Mouse (Mus musculus) myocyte (in vitro differentiated cells): Measurements from ENCODE around the gene Ttll5. TPM values are rescaled to one million over a fixed set of nuclear protein-coding genes. Genes with fewer than 3 reads are reported as not detected.

Experiments
- H3K27me3 ChIP-seq: one replicate; pipeline ENCODE4 v1.6.1; 2011; ENCODE audit not compliant: control insufficient read depth, insufficient read depth, insufficient read length
- H3K36me3 ChIP-seq: one replicate; pipeline ENCODE4 v1.6.1; 2011; ENCODE audit not compliant: control insufficient read depth, insufficient read depth
- H3K4me2 ChIP-seq: one replicate; pipeline ENCODE4 v1.6.1; 2011; ENCODE audit warnings: low read depth, control low read depth
- H3K4me3 ChIP-seq: one replicate; pipeline ENCODE4 v1.5.1; 2011; ENCODE audit warnings: mild to moderate bottlenecking, control low read depth, moderate library complexity
- H3K79me2 ChIP-seq: one replicate; pipeline ENCODE4 v1.6.1; 2011; ENCODE audit not compliant: control insufficient read depth, insufficient read depth
- H3ac ChIP-seq: one replicate; pipeline ENCODE4 v1.6.1; 2011; ENCODE audit not compliant: control insufficient read depth, insufficient read length
- CEBPB ChIP-seq: IDR thresholded peaks from 2 replicates; pipeline ENCODE4 v1.6.1; 2011; ENCODE audit warnings: mild to moderate bottlenecking, moderate library complexity; ENCODE audit not compliant: poor library complexity, insufficient read depth, severe bottlenecking
- E2F4 ChIP-seq: IDR thresholded peaks from one replicate; pipeline ENCODE4 v1.6.1; 2011; ENCODE audit warnings: mild to moderate bottlenecking, control low read depth, moderate library complexity; ENCODE audit not compliant: insufficient read depth
- MAX ChIP-seq: IDR thresholded peaks from one replicate; pipeline ENCODE4 v1.6.1; 2011; ENCODE audit warnings: low read depth, mild to moderate bottlenecking, control low read depth
- MYOD1 ChIP-seq, 3 experiments: IDR thresholded peaks; one replicate each; pipeline ENCODE4 v1.6.1; 2011; ENCODE audit warnings: control low read depth in 2 of 3, low read depth in 2 of 3, mild to moderate bottlenecking in 2 of 3, moderate library complexity in 1 of 3; ENCODE audit not compliant: insufficient read length in 2 of 3, control insufficient read depth in 1 of 3
- MYOG ChIP-seq, 3 experiments: IDR thresholded peaks; one replicate each; pipeline ENCODE4 v1.6.1; 2011; ENCODE audit warnings: control low read depth in 2 of 3, low read depth in 2 of 3, mild to moderate bottlenecking in 2 of 3; ENCODE audit not compliant: insufficient read length in 2 of 3, control insufficient read depth in 1 of 3, insufficient read depth in 1 of 3
- POLR2A ChIP-seq: IDR thresholded peaks from one replicate; pipeline ENCODE4 v1.6.1; 2011; ENCODE audit warnings: low read depth, mild to moderate bottlenecking, control low read depth, moderate library complexity; ENCODE audit not compliant: insufficient read length
- POLR2AphosphoS2 ChIP-seq: IDR thresholded peaks from one replicate; pipeline ENCODE4 v1.6.1; 2011; ENCODE audit warnings: low read depth, control low read depth; ENCODE audit not compliant: insufficient read length
- REST ChIP-seq: IDR thresholded peaks from one replicate; pipeline ENCODE4 v1.6.1; 2011; ENCODE audit warnings: mild to moderate bottlenecking, control low read depth, moderate library complexity; ENCODE audit not compliant: insufficient read depth, insufficient read length
- SRF ChIP-seq: IDR thresholded peaks from one replicate; pipeline ENCODE4 v1.6.1; 2011; ENCODE audit warnings: low read depth; ENCODE audit not compliant: control insufficient read depth, insufficient read length
- TCF12 ChIP-seq: IDR thresholded peaks from one replicate; pipeline ENCODE4 v1.6.1; 2011; ENCODE audit warnings: mild to moderate bottlenecking, control low read depth; ENCODE audit not compliant: poor library complexity, insufficient read depth, severe bottlenecking
- TCF3 ChIP-seq: IDR thresholded peaks from one replicate; pipeline ENCODE4 v1.6.1; 2011; ENCODE audit warnings: low read depth, control low read depth; ENCODE audit not compliant: insufficient read length
- USF1 ChIP-seq: IDR thresholded peaks from one replicate; pipeline ENCODE4 v1.6.1; 2011; ENCODE audit warnings: low read depth, mild to moderate bottlenecking, control low read depth, moderate library complexity
- polyA plus RNA-seq: library from polyadenylated mRNA; unstranded; fragments of >200 nt; fragmentation: generic; extraction: Trizol; gene quantifications from one replicate; pipeline ENCODE4 v1.2.1, GENCODE M21; 2012; ENCODE audit warnings: missing spikeins

Ttll5 gene
- polyA plus RNA-seq, 1 experiment: 36.2 TPM

DNA sequence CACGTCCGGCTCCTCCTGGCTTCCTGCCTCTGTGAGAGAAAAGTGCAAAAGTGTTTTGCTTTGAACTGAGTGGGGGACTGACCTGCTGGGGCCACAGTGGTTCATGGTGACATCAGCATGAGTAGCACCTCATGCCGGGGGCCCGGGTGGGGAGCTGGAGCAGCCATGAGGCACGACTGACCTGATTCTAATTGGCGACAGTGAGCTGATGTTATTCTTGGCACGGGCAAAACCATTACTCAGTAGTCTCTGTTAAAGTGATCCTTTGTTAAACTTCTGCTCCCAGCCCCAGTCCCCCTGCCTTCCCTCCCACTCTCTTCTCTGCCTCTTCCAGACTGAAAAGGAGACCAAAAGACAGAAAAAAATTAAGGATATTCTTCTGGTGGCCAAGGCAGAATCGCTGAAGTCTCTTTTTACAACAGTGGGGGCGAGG, 176.2 kb downstream of the Ttll5 start:
- H3K36me3 ChIP-seq: peaks cover 15% of the 10 kb centered on the region
- no peaks in the 10 kb centered on the region for H3K27me3 ChIP-seq
- peak overlapping the region; percentile 75 for H3K4me2 ChIP-seq
- TF ChIP-seq TCF3: no peak
- peak in 1 of 3 experiments; percentile 13 for TF ChIP-seq MYOD1 (IDR thresholded peaks at IDR 0.05; ENCODE audit: control insufficient read depth in 1 of 3, insufficient read length in 2 of 3, low read depth in 2 of 3)
- no peak overlapping the region for H3ac ChIP-seq
- H3K79me2 ChIP-seq: no peaks in the 10 kb centered on the region
- H3K4me3 ChIP-seq: no peak overlapping the region

DNA sequence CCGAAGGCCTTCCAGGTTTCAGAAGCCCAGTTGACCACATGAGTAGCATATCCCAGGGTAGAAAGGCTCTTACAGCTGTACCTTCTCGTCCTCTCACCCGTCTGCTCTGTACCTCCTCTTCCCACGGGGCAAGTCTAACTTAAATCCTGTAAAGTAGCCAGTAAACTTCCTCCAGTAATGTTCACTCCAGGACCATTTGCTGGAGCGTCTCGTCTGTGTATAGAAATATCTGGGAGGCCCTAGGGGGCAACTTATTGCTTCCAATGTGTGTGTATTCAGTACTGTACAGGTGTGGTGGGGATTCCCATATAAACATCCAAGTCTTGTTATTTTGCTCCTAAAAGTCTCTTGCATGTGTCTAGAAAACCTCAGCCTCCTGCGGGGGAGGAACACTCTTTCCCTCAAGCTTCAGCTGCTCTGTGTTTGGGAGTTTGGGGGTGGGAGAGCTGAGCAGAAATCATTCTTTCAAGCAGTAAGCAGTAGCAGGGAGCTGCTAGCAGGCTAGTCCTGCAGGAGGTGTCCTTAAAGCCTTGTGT, 176.7 kb downstream of the Ttll5 start:
- no peaks in the 10 kb centered on the region for H3K79me2 ChIP-seq
- H3K4me3 ChIP-seq: no peak overlapping the region
- H3K36me3 ChIP-seq: peaks cover 10% of the 10 kb centered on the region
- no peak for TF ChIP-seq POLR2A
- no peak for TF ChIP-seq E2F4
- TF ChIP-seq TCF12: no peak
- TF ChIP-seq CEBPB: no peak
- no peak for TF ChIP-seq REST
- no peak for TF ChIP-seq MAX
- TF ChIP-seq SRF: no peak
- TF ChIP-seq TCF3: no peak
- H3K27me3 ChIP-seq: no peaks in the 10 kb centered on the region
- H3ac ChIP-seq: no peak overlapping the region
- peak overlapping the region; percentile 75 for H3K4me2 ChIP-seq

DNA sequence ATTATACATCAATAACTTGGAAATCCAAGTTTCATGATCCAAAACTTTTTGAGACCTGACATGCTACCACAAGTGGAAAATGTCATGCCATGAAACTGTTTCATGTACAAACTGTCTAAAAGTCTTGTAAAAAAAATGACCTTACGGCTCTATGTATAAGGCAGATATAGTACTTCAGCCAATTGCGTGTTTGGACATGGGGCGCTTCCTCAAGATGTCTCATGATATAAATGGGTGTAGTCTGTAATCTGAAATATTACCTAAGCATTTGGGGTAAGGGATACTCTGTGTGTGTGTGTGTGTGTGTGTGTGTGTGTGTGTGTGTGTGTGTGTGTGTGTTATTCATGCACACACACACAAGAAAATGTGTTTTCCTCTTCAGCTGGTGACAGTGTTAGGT, 180.2 kb downstream of the Ttll5 start:
- peaks cover 7% of the 10 kb centered on the region for H3K79me2 ChIP-seq
- H3K27me3 ChIP-seq: no peaks in the 10 kb centered on the region
- H3K36me3 ChIP-seq: no peaks in the 10 kb centered on the region
- no peak overlapping the region for H3K4me3 ChIP-seq
- H3ac ChIP-seq: no peak overlapping the region
- TF ChIP-seq POLR2A (no peak), CEBPB (no peak), MYOD1 (IDR thresholded peaks at IDR 0.05; ENCODE audit: control insufficient read depth in 1 of 3, insufficient read length in 2 of 3, low read depth in 2 of 3) (no peak), TCF3 (no peak), USF1 (no peak), REST (no peak), MAX (no peak), SRF (no peak), POLR2AphosphoS2 (no peak), MYOG (IDR thresholded peaks at IDR 0.05; ENCODE audit: control insufficient read depth in 1 of 3, insufficient read depth in 1 of 3, insufficient read length in 2 of 3, low read depth in 2 of 3) (no peak), TCF12 (no peak), E2F4 (no peak)
- H3K4me2 ChIP-seq: no peak overlapping the region

DNA sequence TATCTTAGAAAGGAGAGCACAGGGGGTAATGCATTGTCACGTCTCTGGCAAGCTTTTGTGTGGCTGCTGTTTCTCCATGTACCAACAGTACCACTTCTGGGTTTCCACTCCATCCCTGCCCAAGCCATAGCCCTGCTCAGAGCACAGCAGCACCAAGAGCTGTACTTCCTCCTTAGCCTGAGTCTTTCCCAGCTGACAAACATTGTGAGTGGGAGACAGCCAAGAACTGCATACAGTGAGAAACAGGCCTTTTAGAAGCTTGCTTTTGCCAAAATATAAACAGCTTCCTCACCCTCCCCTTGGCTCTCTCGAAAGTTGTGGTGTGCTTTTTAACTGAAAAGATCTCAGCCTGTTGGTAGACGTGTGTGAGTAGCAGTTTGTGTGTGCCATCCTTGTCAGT, 182.9 kb downstream of the Ttll5 start:
- H3K27me3 ChIP-seq: no peaks in the 10 kb centered on the region
- H3K79me2 ChIP-seq: peaks cover 7% of the 10 kb centered on the region
- H3K4me2 ChIP-seq: peak overlapping the region; percentile 55
- TF ChIP-seq USF1 (no peak), TCF3 (no peak), SRF (no peak), MYOG (IDR thresholded peaks at IDR 0.05; ENCODE audit: control insufficient read depth in 1 of 3, insufficient read depth in 1 of 3, insufficient read length in 2 of 3, low read depth in 2 of 3) (no peak), TCF12 (no peak), REST (no peak), CEBPB (no peak), POLR2A (no peak), MYOD1 (IDR thresholded peaks at IDR 0.05; ENCODE audit: control insufficient read depth in 1 of 3, insufficient read length in 2 of 3, low read depth in 2 of 3) (no peak)
- H3K36me3 ChIP-seq: no peaks in the 10 kb centered on the region
- no peak overlapping the region for H3K4me3 ChIP-seq
- H3ac ChIP-seq: no peak overlapping the region

DNA sequence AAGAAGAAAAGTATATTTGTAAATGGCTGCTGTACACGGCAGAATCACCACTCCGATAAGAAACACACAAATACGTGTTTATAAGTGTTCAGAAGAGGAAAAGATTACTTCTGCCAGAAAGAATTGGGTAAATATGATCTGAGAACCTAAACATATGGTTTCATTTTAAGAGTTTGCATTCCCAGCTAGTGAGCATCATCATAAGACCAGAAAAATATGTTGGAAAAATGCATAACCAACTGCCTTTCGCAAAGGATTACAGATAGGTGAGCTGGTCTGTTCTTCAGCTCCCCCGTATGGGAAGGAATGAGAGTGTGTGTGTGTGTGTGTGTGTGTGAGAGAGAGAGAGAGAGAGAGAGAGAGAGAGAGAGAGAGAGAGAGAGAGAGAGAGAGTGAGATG, 186.2 kb downstream of the Ttll5 start:
- Histone ChIP-seq H3K27me3 (no peaks in the 10 kb centered on the region), H3K36me3 (no peaks in the 10 kb centered on the region), H3K4me2 (no peak overlapping the region), H3K4me3 (no peak overlapping the region), H3K79me2 (peaks cover 7% of the 10 kb centered on the region), H3ac (no peak overlapping the region)
- no peak for TF ChIP-seq MYOG (IDR thresholded peaks at IDR 0.05; ENCODE audit: control insufficient read depth in 1 of 3, insufficient read depth in 1 of 3, insufficient read length in 2 of 3, low read depth in 2 of 3)
- TF ChIP-seq TCF12: no peak
- no peak for TF ChIP-seq POLR2AphosphoS2
- no peak for TF ChIP-seq REST
- no peak for TF ChIP-seq E2F4
- TF ChIP-seq TCF3: no peak
- TF ChIP-seq MYOD1 (IDR thresholded peaks at IDR 0.05; ENCODE audit: control insufficient read depth in 1 of 3, insufficient read length in 2 of 3, low read depth in 2 of 3): no peak
- TF ChIP-seq USF1: no peak
- no peak for TF ChIP-seq CEBPB
- no peak for TF ChIP-seq POLR2A
- no peak for TF ChIP-seq MAX
- no peak for TF ChIP-seq SRF
